Mouse (Mus musculus) megakaryocyte, embryonic 14.5 days (primary cell): ENCODE data around the gene Entpd8. TPM values are rescaled to one million over a fixed set of nuclear protein-coding genes. Genes with fewer than 3 reads are reported as not detected.

ENCODE experiments used
- H3K27me3 ChIP-seq: replicated peaks from 2 replicates; pipeline ENCODE3; 2012; ENCODE audit warnings: inconsistent platforms
- H3K36me3 ChIP-seq: replicated peaks from 2 replicates; pipeline ENCODE3; 2012; ENCODE audit warnings: low read length, inconsistent platforms, mixed read lengths
- H3K4me1 ChIP-seq: 2 replicates; pipeline ENCODE4 v1.6.1; 2012; ENCODE audit warnings: inconsistent platforms
- H3K4me3 ChIP-seq: replicated peaks from 2 replicates; pipeline ENCODE3; 2012; ENCODE audit warnings: moderate library complexity, mild to moderate bottlenecking, inconsistent platforms
- H3K9me3 ChIP-seq: 2 replicates; pipeline ENCODE4 v1.6.1; 2012; ENCODE audit warnings: inconsistent platforms
- FLI1 ChIP-seq: IDR thresholded peaks from 2 replicates; pipeline ENCODE4 v1.6.1; 2012; ENCODE audit warnings: low read length, inconsistent platforms, mixed read lengths
- GATA1 ChIP-seq: IDR thresholded peaks from 3 replicates; pipeline ENCODE4 v1.6.1; 2012; ENCODE audit warnings: mixed read lengths, low read length, inconsistent platforms, borderline replicate concordance
- polyA plus RNA-seq: library from polyadenylated mRNA; stranded (reverse); fragments of >175 nt; gene quantifications from 2 replicates; pipeline ENCODE4 v1.2.3, GENCODE M21; 2012; ENCODE audit warnings: low replicate concordance; ENCODE audit not compliant: insufficient read depth

The Entpd8 gene
- polyA plus RNA-seq, 1 experiment: not detected

- Histone ChIP-seq H3K27me3 (peaks cover 6% of the 10 kb centered on the region), H3K36me3 (peaks cover 48% of the 10 kb centered on the region), H3K9me3 (no peaks in the 10 kb centered on the region), H3K4me1 (peaks cover 25% of the 10 kb centered on the region), H3K4me3 (no peak overlapping the region)
- TF ChIP-seq FLI1 (no peak), GATA1 (no peak)
Measured at GRCm38 (mm10) chr2:25063523-25063922, 16.6 kb upstream of the Entpd8 start.

DNA sequence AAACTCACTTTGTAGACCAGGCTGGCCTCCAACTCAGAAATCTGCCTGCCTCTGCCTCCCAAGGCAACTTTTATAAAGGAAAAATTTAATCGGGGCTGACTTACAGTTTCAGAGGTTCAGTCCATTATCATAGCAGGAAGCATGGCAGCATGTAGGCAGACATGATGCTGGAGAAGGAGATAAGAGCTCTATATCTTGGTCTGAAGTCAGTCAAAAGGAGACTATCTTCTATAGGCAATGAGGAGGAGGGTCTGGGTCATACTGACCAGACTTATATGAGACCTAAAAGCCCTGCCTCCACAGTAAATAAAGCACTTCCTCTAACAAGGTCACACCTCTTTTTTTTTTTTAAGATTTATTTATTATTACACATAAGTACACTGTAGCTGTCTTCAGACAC is 15.8 kb upstream of the Entpd8 start:
- H3K4me1 ChIP-seq: peaks cover 25% of the 10 kb centered on the region
- TF ChIP-seq FLI1 (no peak), GATA1 (no peak)
- H3K36me3 ChIP-seq: peaks cover 41% of the 10 kb centered on the region
- no peak overlapping the region for H3K4me3 ChIP-seq
- peaks cover 6% of the 10 kb centered on the region for H3K27me3 ChIP-seq
- no peaks in the 10 kb centered on the region for H3K9me3 ChIP-seq

- peaks cover 6% of the 10 kb centered on the region for H3K27me3 ChIP-seq
- H3K4me3 ChIP-seq: no peak overlapping the region
- peaks cover 16% of the 10 kb centered on the region for H3K4me1 ChIP-seq
- H3K36me3 ChIP-seq: peaks cover 28% of the 10 kb centered on the region
- H3K9me3 ChIP-seq: no peaks in the 10 kb centered on the region
- TF ChIP-seq GATA1 (no peak), FLI1 (no peak)
Measured at GRCm38 (mm10) chr2:25065537-25065936, 14.6 kb upstream of the Entpd8 start.

DNA sequence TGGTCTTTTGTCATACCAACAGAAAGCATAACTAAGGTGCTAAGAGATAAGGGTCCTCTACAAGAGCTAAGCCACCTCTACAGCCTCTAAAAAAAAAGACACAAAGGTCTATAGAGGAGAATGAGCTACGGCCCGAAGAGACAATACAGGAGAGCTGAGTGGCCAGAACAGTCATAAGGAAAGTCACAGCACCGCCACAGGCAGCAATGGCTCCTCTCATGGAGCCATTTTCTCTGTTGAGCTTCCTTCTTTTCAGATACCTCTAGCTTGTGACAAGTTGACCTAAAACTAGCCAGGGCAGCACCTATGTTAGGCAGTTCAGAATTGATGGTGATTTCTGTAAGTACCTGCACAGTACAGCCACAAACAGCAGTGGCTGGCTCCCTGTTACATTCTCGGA is 13.6 kb upstream of the Entpd8 start:
- Histone ChIP-seq H3K27me3 (peaks cover 9% of the 10 kb centered on the region), H3K4me1 (peaks cover 9% of the 10 kb centered on the region; the same call in 1 of the 2 replicates), H3K4me3 (no peak overlapping the region), H3K36me3 (peaks cover 18% of the 10 kb centered on the region), H3K9me3 (no peaks in the 10 kb centered on the region)
- TF ChIP-seq GATA1 (no peak), FLI1 (no peak)

DNA sequence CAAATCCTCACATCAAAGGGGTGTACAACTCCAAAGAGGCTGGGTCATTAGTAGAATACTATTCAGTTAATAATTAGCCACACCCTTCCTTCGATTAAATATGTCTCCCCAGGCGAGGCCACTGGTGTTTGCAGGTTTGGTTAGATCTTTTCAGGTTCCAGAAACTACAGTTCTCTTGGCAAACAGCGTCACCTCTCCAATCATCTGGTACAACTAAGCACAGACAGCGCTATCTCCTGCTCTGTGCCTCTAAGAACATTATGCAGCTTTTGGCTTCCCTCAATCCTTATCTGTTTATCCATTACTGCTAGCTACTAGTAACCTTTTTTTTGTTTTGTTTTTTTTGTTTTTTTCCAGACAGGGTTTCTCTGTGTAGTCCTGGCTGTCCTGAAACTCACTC is 10.6 kb upstream of the Entpd8 start:
- Histone ChIP-seq H3K9me3 (no peaks in the 10 kb centered on the region), H3K4me1 (peaks cover 16% of the 10 kb centered on the region; the same call in 1 of the 2 replicates), H3K4me3 (no peak overlapping the region), H3K27me3 (peaks cover 7% of the 10 kb centered on the region), H3K36me3 (no peaks in the 10 kb centered on the region)
- no peak for TF ChIP-seq GATA1

DNA sequence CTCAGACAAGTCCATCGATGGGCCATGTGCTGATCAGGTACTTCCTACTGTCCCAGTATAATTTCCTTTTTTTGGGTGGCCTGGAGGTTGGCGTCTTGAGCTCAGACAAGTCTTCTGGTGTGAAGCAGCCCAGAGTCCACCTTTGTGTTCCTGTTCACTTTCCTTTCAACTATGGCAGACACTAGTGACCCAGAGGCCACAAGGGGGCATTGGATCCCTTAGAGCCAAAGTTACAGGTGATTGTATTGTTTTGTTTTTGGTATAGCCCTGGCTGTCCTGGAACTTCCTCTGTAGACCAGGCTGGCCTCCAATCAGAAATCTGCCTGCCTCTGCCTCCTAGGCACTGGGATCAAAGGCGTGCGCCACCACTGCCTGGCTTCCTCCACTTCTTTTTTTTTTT is 7.7 kb upstream of the Entpd8 start:
- TF ChIP-seq GATA1 (no peak), FLI1 (no peak)
- Histone ChIP-seq H3K4me3 (no peak overlapping the region), H3K36me3 (no peaks in the 10 kb centered on the region), H3K9me3 (no peaks in the 10 kb centered on the region), H3K4me1 (peaks cover 19% of the 10 kb centered on the region), H3K27me3 (peaks cover 5% of the 10 kb centered on the region)

DNA sequence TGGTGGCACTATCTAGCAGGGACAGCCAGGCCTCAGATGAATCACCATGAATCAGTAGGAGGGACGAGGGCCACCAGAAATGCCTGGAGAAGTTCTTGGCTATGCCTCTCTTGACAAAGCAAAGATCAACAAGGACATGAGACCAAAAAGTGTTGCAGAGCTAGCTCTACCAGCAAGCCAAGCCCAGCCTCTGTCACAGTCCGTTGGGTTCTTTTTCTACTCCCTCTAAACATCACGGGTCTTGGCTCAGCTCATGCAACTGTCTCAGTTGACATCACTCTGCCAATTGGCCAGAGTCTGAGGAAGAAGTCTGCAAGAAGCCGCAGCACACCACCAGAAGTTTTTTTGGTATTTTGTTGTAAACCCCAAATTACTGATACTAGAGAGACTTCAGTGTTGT is 4.6 kb upstream of the Entpd8 start:
- Histone ChIP-seq H3K27me3 (peaks cover 13% of the 10 kb centered on the region), H3K4me1 (peaks cover 26% of the 10 kb centered on the region), H3K36me3 (no peaks in the 10 kb centered on the region), H3K9me3 (no peaks in the 10 kb centered on the region), H3K4me3 (peak overlapping the region; percentile 3)
- TF ChIP-seq FLI1: no peak
- no peak for TF ChIP-seq GATA1

DNA sequence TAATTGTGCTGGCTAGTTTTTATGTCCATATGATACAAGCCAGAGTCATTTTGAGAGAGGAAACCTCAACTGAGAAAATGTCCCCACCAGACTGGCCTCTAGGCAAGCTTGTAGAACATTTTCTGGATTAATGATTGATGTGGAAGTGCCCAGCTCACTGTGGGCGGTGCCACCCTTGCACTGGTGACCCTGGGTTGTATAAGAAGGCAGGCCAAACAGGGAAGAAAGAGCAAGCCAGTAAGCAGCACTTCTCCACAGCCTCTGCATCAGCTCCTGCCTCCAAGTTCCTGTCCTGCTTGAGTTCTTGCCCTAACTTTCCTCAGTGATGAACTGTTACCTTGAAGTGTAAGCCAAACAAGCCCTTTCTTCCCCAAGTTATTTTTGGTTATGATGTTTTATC is 1.1 kb upstream of the Entpd8 start:
- Histone ChIP-seq H3K36me3 (no peaks in the 10 kb centered on the region), H3K4me1 (peaks cover 29% of the 10 kb centered on the region), H3K9me3 (no peaks in the 10 kb centered on the region), H3K27me3 (peaks cover 43% of the 10 kb centered on the region), H3K4me3 (no peak overlapping the region)
- TF ChIP-seq FLI1 (no peak), GATA1 (no peak)

- Histone ChIP-seq H3K9me3 (no peaks in the 10 kb centered on the region), H3K4me1 (peaks cover 38% of the 10 kb centered on the region), H3K27me3 (peaks cover 71% of the 10 kb centered on the region), H3K36me3 (no peaks in the 10 kb centered on the region), H3K4me3 (no peak overlapping the region)
- TF ChIP-seq FLI1 (no peak), GATA1 (no peak)
Measured at GRCm38 (mm10) chr2:25083697-25084096, 3.6 kb downstream of the Entpd8 start.

DNA sequence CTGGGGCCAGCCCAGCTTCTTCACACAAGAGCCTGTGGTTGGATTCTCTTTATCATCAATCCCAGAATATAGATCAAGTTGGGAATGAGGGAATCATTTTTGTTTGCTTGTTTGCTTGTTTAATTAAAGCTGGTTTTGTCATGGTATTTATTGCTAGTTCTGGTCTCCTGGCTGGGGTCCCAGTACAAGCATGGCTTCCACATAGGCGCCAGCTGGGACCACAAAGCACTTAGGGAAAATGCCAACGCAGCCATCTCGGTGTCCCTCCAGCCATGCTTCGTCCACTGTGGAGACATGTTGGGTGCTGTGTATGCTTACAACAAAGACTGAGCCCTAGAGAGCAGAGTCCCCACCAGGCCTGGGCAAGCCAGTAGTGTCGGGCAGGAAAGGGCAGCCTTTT is 5.5 kb downstream of the Entpd8 start:
- Histone ChIP-seq H3K4me3 (peak overlapping the region; percentile 46), H3K36me3 (no peaks in the 10 kb centered on the region), H3K9me3 (no peaks in the 10 kb centered on the region), H3K4me1 (peaks cover 37% of the 10 kb centered on the region), H3K27me3 (peaks cover 78% of the 10 kb centered on the region)
- TF ChIP-seq GATA1 (no peak), FLI1 (no peak)

- Histone ChIP-seq H3K4me1 (peaks cover 48% of the 10 kb centered on the region), H3K36me3 (no peaks in the 10 kb centered on the region), H3K4me3 (no peak overlapping the region), H3K9me3 (no peaks in the 10 kb centered on the region), H3K27me3 (peaks cover 79% of the 10 kb centered on the region)
- TF ChIP-seq FLI1: no peak
- no peak for TF ChIP-seq GATA1
Measured at GRCm38 (mm10) chr2:25087842-25088241, 7.7 kb downstream of the Entpd8 start.

DNA sequence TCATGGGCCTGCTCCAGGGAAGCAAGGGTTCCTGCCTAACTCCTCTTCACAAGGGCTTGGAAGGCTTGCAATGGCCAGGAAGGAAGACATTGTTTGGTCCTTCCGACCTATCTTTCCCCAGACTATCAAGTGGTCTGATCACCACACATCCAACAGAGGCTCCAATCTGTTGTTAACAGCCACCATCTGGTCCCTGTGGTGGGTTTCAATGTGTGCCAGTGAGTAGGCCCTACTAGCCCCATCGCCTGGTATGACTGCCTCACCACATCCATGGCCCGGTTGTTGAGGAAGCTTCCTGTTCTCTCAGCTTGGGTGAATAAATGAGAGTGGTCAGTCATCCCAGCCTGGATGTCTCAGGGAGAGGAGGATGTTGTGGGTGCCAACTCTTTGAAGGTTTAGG is 8.5 kb downstream of the Entpd8 start:
- Histone ChIP-seq H3K9me3 (no peaks in the 10 kb centered on the region), H3K27me3 (peaks cover 76% of the 10 kb centered on the region), H3K4me3 (no peak overlapping the region), H3K36me3 (no peaks in the 10 kb centered on the region), H3K4me1 (peaks cover 46% of the 10 kb centered on the region)
- no peak for TF ChIP-seq FLI1
- TF ChIP-seq GATA1: no peak
